Comparison of ENCODE assay signal across 17 mouse cellular contexts in genomic region chr2:17640861-17641260, GRCm38 (mm10).
"Had no signal": no experiment of that assay in that cellular context is flagged by ENCODE, and none has a peak within 500 bp of the region (broad histone marks: within the 10 kb centered on the region; RNA-seq: fewer than 3 reads in every experiment).

No protein-coding gene starts in this region.

- H3K9ac ChIP-seq: liver, postnatal 0 days; lung, embryonic 15.5 days; midbrain, embryonic 13.5 days; midbrain, embryonic 15.5 days; neural tube, embryonic 12.5 days had no signal

- H3K27ac ChIP-seq: lung, embryonic 15.5 days; macrophage; midbrain, embryonic 13.5 days; midbrain, embryonic 15.5 days; neural tube, embryonic 12.5 days had no signal

- H3K4me1 ChIP-seq: megakaryocyte, embryonic 14.5 days had no signal

- H3K4me3 ChIP-seq: lung, embryonic 15.5 days; megakaryocyte, embryonic 14.5 days; midbrain, embryonic 13.5 days; midbrain, embryonic 15.5 days; neural tube, embryonic 12.5 days had no signal

- ATAC-seq: liver, postnatal 0 days; lung, postnatal 0 days; midbrain, embryonic 13.5 days; midbrain, embryonic 15.5 days had no signal

- H3K36me3 ChIP-seq: lung, embryonic 15.5 days; midbrain, embryonic 13.5 days; midbrain, embryonic 15.5 days; neural tube, embryonic 12.5 days had no signal

- H3K4me2 ChIP-seq: lung, embryonic 15.5 days; midbrain, embryonic 11.5 days; midbrain, embryonic 13.5 days; midbrain, embryonic 15.5 days; neural tube, embryonic 12.5 days had no signal

- H3K9me3 ChIP-seq: lung, embryonic 15.5 days; megakaryocyte, embryonic 14.5 days; midbrain, embryonic 13.5 days; midbrain, embryonic 15.5 days; neural tube, embryonic 12.5 days had no signal

- H3K27me3 ChIP-seq: lung, embryonic 15.5 days; megakaryocyte, embryonic 14.5 days; neural tube, embryonic 12.5 days had no signal

- DNase-seq: liver, postnatal 0 days; lung, adult 2 months; lung, postnatal 14 days; lung, postnatal 36 days; right cerebral cortex, postnatal 14 days; spleen, adult 18-20 months; thymus, adult 18-20 months; thymus, postnatal 14 days; thymus, postnatal 36 days had no signal
